Mouse (Mus musculus) thymus, postnatal 25 days (tissue): ENCODE results near the gene Rbm42.

ENCODE experiments used
- DNase-seq: peaks from one replicate; pipeline ENCODE4 v3.0.0; 2022

Gene Rbm42

GRCm38 (mm10) chr7:30649591-30650540, at the start of gene Rbm42:
Gene Rbm42, minus strand, starts transcription at chr7:30650317.
- DNase-seq: peak; percentile 98

DNA sequence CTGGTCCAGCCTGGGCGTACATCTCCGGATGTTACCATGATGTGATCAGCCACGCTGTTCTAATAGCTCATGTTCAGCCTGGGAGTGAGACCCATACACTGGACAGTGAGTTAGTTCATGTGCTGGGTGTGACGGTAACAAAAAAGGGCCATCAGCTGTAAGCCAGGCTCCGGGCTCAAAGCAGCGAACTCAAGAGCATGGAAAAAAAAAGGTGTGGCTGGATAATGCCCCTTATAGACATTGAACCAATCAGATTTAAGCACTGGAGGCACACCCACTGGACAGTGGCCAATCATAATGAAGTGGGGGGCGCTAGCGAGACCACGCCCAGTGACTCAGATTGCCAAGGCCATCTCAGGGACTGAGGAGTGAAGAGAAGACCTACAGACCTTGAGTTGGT, 48.5 kb upstream of the Rbm42 start, which contains the start of gene 2200002J24Rik:
2200002J24Rik (plus strand) TSS at position 338 of the 400 bp plus-strand sequence.
- no peak for DNase-seq

DNA sequence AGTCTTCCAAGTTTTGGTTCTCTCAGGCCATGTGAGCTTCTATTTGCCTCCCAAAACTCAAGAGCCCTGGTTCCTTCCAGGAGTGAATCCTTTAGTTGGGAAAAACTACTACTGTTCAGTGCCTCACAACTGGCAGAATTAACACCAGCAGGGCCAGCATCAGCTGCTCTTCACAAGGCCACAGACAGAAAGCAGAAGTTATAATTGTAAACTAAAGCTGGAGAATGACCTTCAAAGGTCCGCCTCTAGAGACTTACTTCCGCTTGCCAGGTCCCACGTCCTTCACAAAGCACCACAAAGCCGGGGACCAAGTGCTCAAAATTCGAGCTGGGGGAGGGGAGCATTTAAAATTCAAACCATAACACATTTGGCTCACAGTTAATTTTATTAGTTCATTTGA, 48.0 kb upstream of the Rbm42 start:
- DNase-seq: no peak

GRCm38 (mm10) chr7:30688325-30688724, 38.2 kb upstream of the Rbm42 start:
- no peak for DNase-seq

DNA sequence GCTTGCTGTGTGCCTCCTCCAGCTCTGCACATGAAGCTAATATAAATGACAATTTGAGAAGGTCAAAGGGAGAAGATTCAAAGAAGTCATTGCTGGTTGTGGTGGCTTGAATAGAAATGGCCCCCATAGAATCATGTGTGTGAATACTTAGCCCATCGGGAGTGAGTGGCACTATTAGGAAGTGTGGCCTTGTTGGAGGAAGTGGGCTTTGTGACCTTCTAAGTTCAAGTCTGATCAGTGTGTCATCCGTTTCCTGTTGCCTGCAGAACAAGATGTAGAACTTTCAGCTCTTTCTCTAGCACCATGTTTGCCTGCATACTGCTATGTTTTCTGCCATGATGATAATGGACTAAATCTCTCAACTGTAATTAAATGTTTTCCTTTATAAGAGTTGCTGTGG, 33.3 kb upstream of the Rbm42 start:
- no peak for DNase-seq

GRCm38 (mm10) chr7:30681897-30682296, 31.8 kb upstream of the Rbm42 start:
- DNase-seq: no peak

DNA sequence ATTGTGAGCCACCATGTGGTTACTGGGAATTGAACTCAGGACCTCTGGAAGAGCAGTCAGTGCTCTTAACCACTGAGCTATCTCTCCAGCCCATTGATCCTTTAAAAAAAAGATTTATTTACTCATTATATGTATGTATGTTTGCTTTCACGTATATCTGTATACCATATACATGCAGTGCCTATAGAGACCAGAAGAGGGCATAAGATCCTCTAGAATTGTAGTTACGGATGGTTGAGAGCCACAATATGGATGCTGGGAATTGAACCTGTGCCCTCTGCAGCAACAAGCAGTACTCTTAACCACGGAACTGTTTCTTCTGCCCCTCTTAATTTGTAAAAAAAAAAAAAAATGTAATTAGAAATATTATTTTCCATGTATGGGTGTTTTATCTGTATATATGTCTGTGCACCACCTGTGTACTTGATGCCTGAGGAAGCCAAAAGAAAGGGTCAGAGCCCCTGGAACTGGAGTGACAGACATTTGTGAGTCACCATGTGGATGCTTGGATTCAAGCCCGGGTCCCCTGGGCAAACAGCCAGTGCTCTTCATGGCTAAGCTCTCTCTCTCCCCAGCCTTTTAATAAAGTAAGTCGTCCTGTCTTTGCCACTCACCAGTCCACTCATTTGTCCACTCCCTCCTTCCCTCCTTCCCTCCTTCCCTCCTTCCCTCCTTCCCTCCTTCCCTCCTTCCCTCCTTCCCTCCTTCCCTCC, 28.3 kb upstream of the Rbm42 start:
- DNase-seq: no peak

DNA sequence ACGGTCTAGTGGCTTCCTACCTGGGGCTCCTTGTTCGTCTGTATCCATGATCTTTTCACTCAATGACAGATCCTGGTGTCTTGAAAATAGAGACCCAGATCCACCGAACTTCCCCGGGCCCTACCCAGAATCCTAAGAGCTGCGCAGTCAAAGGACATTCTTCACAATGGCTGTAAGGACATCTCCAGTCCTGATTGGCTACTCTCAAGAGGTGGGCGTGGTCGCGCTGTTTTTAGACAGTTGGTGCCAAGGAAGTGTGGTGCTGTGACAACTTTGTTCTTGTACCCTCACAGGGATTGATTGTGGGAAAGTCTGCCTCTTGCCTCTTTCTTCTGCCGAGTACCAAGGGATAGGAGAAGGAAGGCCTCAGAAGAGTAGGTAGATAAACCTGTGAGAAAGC, 21.4 kb upstream of the Rbm42 start, which contains the start of gene Pmis2:
Pmis2 (minus strand) TSS at position 126 of the 400 bp plus-strand sequence.
- no peak for DNase-seq

GRCm38 (mm10) chr7:30669229-30669628, 19.1 kb upstream of the Rbm42 start:
- DNase-seq: peak; percentile 12

- DNase-seq: peak; percentile 5
These were observed 15.2 kb upstream of the Rbm42 start for GRCm38 (mm10) chr7:30665321-30665720.

GRCm38 (mm10) chr7:30664529-30665200, 14.5 kb upstream of the Rbm42 start, which contains the start of gene Haus5:
Gene Haus5, minus strand, starts transcription at chr7:30664994.
- peak; percentile 92 for DNase-seq

GRCm38 (mm10) chr7:30639083-30639482, 11.0 kb downstream of the Rbm42 start:
- DNase-seq: no peak

- no peak for DNase-seq
These were observed 13.7 kb downstream of the Rbm42 start for GRCm38 (mm10) chr7:30636395-30636794.

GRCm38 (mm10) chr7:30635752-30636151, 14.4 kb downstream of the Rbm42 start, which contains the start of gene Etv2:
Gene Etv2, minus strand, starts transcription at chr7:30635852.
- DNase-seq: no peak

DNA sequence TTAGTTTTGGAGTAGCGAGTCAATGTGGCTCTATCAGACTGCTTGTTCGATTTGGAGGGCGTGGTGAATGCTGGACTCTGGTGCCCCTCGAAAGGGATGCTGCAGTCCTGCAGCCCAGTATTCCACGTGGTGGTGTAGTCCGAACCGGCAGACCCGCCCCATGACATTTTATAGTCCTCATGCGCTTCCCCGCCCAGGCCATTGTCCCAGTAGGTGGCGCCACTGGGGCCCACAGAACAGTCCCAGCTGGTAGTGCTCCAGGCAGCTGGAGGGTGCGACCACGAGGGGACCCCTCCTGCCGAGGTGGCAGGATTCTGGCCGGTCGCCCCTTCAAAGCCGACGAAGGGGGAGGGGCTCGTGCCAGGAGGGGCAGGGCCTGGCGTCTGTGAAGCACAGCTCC, 15.5 kb downstream of the Rbm42 start:
- DNase-seq: peak; percentile 63

DNA sequence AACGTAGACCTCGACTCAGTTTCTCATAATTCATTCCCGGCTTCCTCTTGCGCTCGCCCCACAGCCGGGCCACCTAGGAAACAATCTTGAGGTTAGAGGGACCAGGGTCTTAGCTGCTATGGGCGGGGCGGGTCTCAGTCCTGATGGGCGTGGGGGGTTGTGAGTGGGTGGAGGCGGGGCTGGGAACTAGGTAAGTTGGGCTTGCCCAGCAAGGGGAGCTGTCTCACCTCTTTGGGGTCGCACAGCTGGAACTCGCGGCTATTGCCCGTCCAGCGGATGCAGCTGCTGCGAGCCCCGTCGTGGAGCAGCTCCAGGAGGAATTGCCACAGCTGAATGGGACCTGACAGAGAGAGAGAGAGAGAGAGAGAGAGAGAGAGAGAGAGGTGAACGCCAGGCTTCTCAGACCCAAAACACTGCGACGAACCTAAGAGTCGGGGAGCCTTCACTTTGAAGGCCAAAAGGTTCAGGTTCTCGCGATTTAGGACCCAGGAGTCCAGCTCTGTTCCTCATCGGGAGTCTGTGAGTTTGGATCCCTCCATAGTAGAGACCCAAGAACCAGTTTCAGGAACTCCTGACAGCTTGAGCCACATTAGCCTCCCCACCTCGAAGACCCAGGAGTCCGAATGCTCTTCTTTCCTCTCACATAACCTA, 16.2 kb downstream of the Rbm42 start:
- DNase-seq: no peak

- no peak for DNase-seq
These were observed 21.1 kb downstream of the Rbm42 start for GRCm38 (mm10) chr7:30629013-30629412.

GRCm38 (mm10) chr7:30626647-30627046, 23.5 kb downstream of the Rbm42 start:
- DNase-seq: no peak

DNA sequence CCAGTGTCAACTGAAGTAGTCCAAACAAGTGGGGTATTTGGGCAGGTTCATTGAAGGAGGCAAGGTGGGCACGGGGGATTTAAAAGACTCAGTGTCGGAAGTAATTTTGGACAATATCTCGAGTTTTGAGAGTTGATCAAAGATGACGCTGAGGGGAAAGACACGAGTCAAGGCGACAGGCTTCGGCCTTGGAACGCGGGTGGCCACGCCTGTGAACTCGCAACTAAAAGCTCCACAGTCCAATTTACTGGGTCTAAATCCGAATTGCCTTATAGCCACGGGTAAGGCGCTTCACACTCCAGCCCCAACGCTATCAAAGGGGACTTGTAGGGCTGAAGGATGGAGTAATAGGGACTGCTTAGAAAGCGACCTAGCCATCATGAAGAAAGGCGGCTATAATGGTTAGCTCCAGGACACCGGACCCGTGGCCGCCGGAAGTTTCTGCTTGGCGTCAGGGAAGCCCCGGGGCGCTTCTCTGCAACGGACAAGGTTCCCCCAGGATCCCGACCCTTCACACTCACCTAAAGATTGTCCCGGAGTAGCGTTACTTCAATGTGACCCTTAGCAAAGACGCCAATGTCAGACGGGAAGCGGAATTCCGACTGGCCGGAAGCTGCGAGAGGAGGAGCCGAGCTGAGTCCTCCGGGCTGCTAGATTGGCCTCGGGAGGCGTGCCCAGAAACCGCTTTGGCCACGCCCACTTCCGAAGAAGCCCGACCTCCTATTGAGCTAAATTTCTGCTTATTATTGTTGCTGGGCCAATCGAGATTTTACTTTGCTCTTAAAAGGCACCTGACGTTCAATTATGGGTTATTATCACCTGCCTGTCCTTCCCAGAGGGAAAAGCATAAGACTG, 24.4 kb downstream of the Rbm42 start, which contains the start of gene Cox6b1:
Cox6b1 (minus strand) TSS at position 622 of the 855 bp plus-strand sequence.
- DNase-seq: peak; percentile 85

GRCm38 (mm10) chr7:30619202-30619601, 30.9 kb downstream of the Rbm42 start:
- peak; percentile 35 for DNase-seq

DNA sequence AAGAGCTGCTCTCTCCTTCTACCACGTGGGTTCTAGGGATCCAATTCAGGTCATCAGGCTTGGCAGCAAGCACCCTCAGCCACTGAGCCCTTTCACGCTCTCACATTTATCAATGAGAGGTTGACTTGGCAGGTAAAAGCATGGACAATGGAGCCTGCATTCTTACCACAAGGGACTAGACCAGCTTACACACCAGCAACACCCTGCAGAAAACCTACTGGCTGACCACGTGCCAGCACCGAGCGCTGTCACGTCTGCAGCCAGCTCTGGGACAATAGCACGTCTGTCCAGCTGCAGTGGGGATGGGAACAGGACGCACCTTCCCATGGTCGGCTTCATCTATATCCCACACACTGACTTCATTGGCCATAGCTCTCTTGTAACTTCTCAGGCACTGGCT, 31.5 kb downstream of the Rbm42 start:
- no peak for DNase-seq
